Mouse (Mus musculus): ENCODE results near the gene Zfp324. TPM values are rescaled to one million over a fixed set of nuclear protein-coding genes. Genes with fewer than 3 reads are reported as not detected.

The Zfp324 gene
- polyA plus RNA-seq, 1 experiment from 2014 or later = 2.7 TPM

DNA sequence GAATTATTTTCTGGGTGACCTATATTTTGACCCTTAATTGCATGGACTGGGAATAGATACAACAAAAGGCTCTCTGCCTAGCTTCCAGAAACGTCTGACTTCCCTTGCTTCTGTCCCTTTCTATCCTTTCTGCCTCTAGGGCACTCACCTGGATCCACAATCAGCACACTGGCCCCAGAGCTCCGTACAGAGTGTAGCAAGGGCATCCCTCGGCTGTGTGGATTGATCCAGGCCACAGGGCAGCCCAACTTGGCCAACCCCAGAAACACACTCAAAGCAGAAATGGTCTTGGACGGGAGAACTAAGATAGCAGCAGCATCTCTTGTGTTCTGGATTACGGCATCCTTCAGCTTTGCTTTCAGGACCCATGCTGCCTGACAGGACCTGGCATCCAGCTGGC, 31.6 kb downstream of the Zfp324 start:
- ATAC-seq (ENCODE audit: insufficient read depth) = no peak
- H3K9ac ChIP-seq = 0 out of 2 replicates have a peak overlapping the region, but pooled peaks have one; percentile 18
- H3K4me1 ChIP-seq (replicated peaks) = no peaks in the 10 kb centered on the region
- H3K27ac ChIP-seq (replicated peaks) = no peak overlapping the region
- peak overlapping the region; percentile 41 for H3K4me2 ChIP-seq
- 48% methylated on average over 5 of the region's 5 CpGs for WGBS (ENCODE audit: insufficient replicate concordance)
- H3K4me3 ChIP-seq (replicated peaks) = no peak overlapping the region
- H3K36me3 ChIP-seq (replicated peaks) = no peaks in the 10 kb centered on the region
- no peaks in the 10 kb centered on the region for H3K9me3 ChIP-seq (replicated peaks)
- H3K27me3 ChIP-seq = no peaks in the 10 kb centered on the region; the same call in 1 of the 2 replicates

DNA sequence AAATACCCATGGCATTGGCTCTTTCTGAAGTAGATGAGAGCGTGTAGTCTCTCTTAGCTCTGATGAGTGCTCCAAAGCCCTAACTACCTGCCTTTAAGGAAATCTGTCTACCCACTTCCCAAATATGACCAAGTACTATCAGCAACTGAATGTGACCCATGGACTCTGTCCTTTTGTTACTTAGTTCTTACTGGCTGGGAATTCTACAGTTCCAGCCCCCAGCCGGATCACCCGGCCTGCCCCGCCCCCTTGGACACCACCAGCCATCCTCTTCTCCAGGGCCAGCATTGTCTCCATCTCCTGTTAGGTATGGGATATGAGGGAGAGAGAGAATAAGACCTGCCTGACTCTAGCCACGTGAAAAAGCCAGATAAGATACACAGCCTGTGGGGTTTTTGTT, 32.4 kb downstream of the Zfp324 start, which contains the start of gene Slc27a5:
Gene Slc27a5 (minus strand): TSS at position 140 of the 400 bp plus-strand sequence.
- H3K4me3 ChIP-seq (replicated peaks) = no peak within 1 kb of the TSS; the same call in 1 of the 2 replicates

DNA sequence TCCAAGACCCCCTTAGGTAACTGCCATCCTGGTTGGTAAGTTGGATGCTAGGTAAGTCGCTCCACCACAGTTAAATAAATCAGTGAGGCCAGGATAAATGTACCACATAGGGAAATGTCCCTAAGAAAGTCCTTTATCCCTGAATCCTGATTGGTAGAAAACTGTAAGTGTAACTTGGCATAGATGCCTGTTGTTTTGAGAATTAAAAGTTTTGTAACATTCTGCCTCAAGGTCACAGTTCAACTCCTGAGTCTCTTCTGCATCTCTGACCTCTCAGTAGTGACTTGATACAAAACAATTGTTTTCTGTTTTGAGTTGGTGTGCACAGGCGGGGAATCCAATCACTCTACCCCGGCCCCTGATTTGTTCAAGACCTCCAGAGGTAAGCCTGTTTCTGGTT, 33.2 kb downstream of the Zfp324 start, which contains the start of gene Trim28:
Gene Trim28 (plus strand): TSS at position 264 of the 400 bp plus-strand sequence.
- Histone ChIP-seq H3K4me1 (replicated peaks) (no peaks in the 10 kb centered on the region), H3K4me3 (replicated peaks) (no peak within 1 kb of the TSS; the same call in 1 of the 2 replicates), H3K27me3 (no peaks in the 10 kb centered on the region; the same call in 1 of the 2 replicates), H3K4me2 (0 out of 2 replicates have a peak within 1 kb of the TSS, but pooled peaks have one; percentile 41), H3K9ac (no peak within 1 kb of the TSS), H3K27ac (replicated peaks) (no peak within 1 kb of the TSS), H3K9me3 (replicated peaks) (no peaks in the 10 kb centered on the region), H3K36me3 (replicated peaks) (peaks cover 1% of the 10 kb centered on the region; the same call in 1 of the 2 replicates)
- ATAC-seq (ENCODE audit: insufficient read depth) = no peak
- 66% methylated on average over 3 of the region's 3 CpGs for WGBS (ENCODE audit: insufficient replicate concordance)

More for the DNA sequence above, 32.4 kb downstream of the Zfp324 start, which contains the start of gene Slc27a5:
- Histone ChIP-seq H3K36me3 (replicated peaks) (no peaks in the 10 kb centered on the region), H3K27me3 (no peaks in the 10 kb centered on the region; the same call in 1 of the 2 replicates), H3K4me1 (replicated peaks) (no peaks in the 10 kb centered on the region), H3K9me3 (replicated peaks) (no peaks in the 10 kb centered on the region), H3K4me2 (peak within 1 kb of the TSS; percentile 41), H3K9ac (0 out of 2 replicates have a peak within 1 kb of the TSS, but pooled peaks have one; percentile 18), H3K27ac (replicated peaks) (peak within 1 kb of the TSS; percentile 45)
- WGBS (ENCODE audit: insufficient replicate concordance) = 49% methylated on average over 5 of the region's 5 CpGs
- peak; percentile 53; the same call in 1 of the 2 replicates for ATAC-seq (ENCODE audit: insufficient read depth)

DNA sequence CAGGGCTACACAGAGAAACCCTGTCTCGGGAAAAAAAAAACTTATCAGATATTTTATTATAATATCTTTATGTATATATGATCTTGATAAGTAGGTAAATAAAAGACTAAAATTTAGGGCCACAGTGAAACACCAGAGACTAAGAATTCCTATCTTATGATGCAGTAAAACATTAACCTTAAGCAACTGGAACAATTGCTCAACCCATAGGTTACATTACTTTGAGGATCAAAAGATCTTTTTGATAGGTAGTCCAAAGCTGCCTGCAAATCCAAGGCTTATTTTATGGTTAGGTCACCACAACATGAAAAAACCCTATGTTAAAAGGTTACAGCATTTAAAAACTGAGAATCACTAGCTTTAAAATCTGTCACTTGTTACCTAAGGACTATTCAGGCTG, 35.9 kb downstream of the Zfp324 start:
- H3K4me1 ChIP-seq (replicated peaks) = no peaks in the 10 kb centered on the region
- no peak for ATAC-seq (ENCODE audit: insufficient read depth)
- H3K27ac ChIP-seq (replicated peaks) = no peak overlapping the region
- H3K4me2 ChIP-seq = no peak overlapping the region
- H3K27me3 ChIP-seq = no peaks in the 10 kb centered on the region; the same call in 1 of the 2 replicates
- WGBS (ENCODE audit: insufficient replicate concordance) = 31% methylated on average over 1 of the region's 1 CpGs
- H3K36me3 ChIP-seq (replicated peaks) = peaks cover 22% of the 10 kb centered on the region
- H3K9ac ChIP-seq = no peak overlapping the region
- no peak overlapping the region for H3K4me3 ChIP-seq (replicated peaks)
- no peaks in the 10 kb centered on the region for H3K9me3 ChIP-seq (replicated peaks)

GRCm38 (mm10) chr7:13003380-13003779, 37.7 kb downstream of the Zfp324 start:
- Histone ChIP-seq H3K9me3 (replicated peaks) (no peaks in the 10 kb centered on the region), H3K4me3 (replicated peaks) (no peak overlapping the region), H3K4me2 (no peak overlapping the region), H3K4me1 (replicated peaks) (peaks cover 4% of the 10 kb centered on the region), H3K9ac (no peak overlapping the region), H3K27ac (replicated peaks) (no peak overlapping the region), H3K36me3 (replicated peaks) (peaks cover 40% of the 10 kb centered on the region), H3K27me3 (no peaks in the 10 kb centered on the region)
- no peak for ATAC-seq (ENCODE audit: insufficient read depth)
- 69% methylated on average over 5 of the region's 5 CpGs for WGBS (ENCODE audit: insufficient replicate concordance)

DNA sequence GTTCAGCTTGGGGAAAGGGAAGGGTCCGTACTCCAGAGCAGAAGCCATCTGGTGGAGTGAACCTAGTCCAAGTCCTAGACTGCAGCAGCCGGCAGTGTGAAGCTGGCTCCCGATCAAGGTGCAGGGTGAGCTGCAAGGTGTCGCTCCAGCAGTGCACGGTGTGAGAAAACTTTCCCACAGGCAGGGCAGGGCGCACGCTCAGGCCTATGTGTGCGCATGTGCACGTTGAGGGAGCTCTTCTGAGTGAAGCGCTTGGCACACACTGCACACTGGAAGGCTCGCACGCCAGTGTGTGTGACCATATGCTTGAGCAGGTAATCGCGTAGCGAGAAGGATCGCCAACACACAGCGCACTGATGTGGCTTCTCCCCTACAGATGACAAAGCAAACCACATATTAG, 40.4 kb downstream of the Zfp324 start:
- H3K36me3 ChIP-seq (replicated peaks) = peaks cover 41% of the 10 kb centered on the region
- H3K27ac ChIP-seq (replicated peaks) = no peak overlapping the region
- H3K4me3 ChIP-seq (replicated peaks) = no peak overlapping the region
- H3K27me3 ChIP-seq = no peaks in the 10 kb centered on the region
- H3K4me2 ChIP-seq = no peak overlapping the region
- H3K9me3 ChIP-seq (replicated peaks) = no peaks in the 10 kb centered on the region
- peaks cover 24% of the 10 kb centered on the region for H3K4me1 ChIP-seq (replicated peaks)
- no peak overlapping the region for H3K9ac ChIP-seq
- ATAC-seq (ENCODE audit: insufficient read depth) = no peak
- 90% methylated on average over 17 of the region's 17 CpGs for WGBS (ENCODE audit: insufficient replicate concordance)

DNA sequence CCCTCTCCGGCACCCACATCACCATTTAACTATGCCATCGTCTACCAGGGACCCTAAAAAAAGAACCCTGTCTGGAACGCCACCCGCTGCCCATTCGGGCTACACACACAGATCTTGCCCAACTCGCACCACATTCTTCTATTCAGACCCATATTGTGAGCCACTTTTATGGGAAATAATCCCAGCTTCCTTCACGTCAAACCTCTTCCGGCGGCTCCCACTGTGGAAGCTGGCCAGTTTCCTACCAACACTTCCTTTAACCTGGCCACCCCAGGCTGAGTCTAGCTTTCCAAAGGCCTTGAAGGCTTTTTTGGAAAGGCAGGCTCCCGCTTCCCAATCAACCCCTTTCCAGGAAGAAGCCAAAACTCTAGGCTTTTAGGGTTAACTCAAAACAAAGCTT, 40.9 kb downstream of the Zfp324 start:
- 85% methylated on average over 10 of the region's 10 CpGs for WGBS (ENCODE audit: insufficient replicate concordance)
- H3K4me2 ChIP-seq = no peak overlapping the region

GRCm38 (mm10) chr7:13007341-13008092, 41.9 kb downstream of the Zfp324 start:
- no peak overlapping the region for H3K4me3 ChIP-seq (replicated peaks)
- H3K9me3 ChIP-seq (replicated peaks) = no peaks in the 10 kb centered on the region
- no peak overlapping the region for H3K4me2 ChIP-seq
- H3K27ac ChIP-seq (replicated peaks) = no peak overlapping the region
- ATAC-seq (ENCODE audit: insufficient read depth) = no peak
- H3K9ac ChIP-seq = no peak overlapping the region
- H3K27me3 ChIP-seq = no peaks in the 10 kb centered on the region
- WGBS (ENCODE audit: insufficient replicate concordance) = 83% methylated on average over 57 of the region's 57 CpGs
- peaks cover 24% of the 10 kb centered on the region for H3K4me1 ChIP-seq (replicated peaks)
- H3K36me3 ChIP-seq (replicated peaks) = peaks cover 41% of the 10 kb centered on the region

More for the DNA sequence above, 40.9 kb downstream of the Zfp324 start:
- H3K36me3 ChIP-seq (replicated peaks) = peaks cover 41% of the 10 kb centered on the region
- H3K9ac ChIP-seq = no peak overlapping the region
- H3K4me1 ChIP-seq (replicated peaks) = peaks cover 24% of the 10 kb centered on the region
- H3K27ac ChIP-seq (replicated peaks) = no peak overlapping the region
- H3K27me3 ChIP-seq = no peaks in the 10 kb centered on the region
- H3K9me3 ChIP-seq (replicated peaks) = no peaks in the 10 kb centered on the region
- no peak for ATAC-seq (ENCODE audit: insufficient read depth)
- no peak overlapping the region for H3K4me3 ChIP-seq (replicated peaks)

GRCm38 (mm10) chr7:13009143-13010004, 43.7 kb downstream of the Zfp324 start:
- H3K27ac ChIP-seq (replicated peaks) = peak overlapping the region; percentile 96
- peak; percentile 87 for ATAC-seq (ENCODE audit: insufficient read depth)
- peaks cover 34% of the 10 kb centered on the region for H3K4me1 ChIP-seq (replicated peaks)
- no peaks in the 10 kb centered on the region for H3K9me3 ChIP-seq (replicated peaks)
- peaks cover 37% of the 10 kb centered on the region for H3K36me3 ChIP-seq (replicated peaks)
- peak overlapping the region; percentile 85 for H3K9ac ChIP-seq
- H3K27me3 ChIP-seq = no peaks in the 10 kb centered on the region
- peak overlapping the region; percentile 92 for H3K4me2 ChIP-seq
- peak overlapping the region; percentile 75 for H3K4me3 ChIP-seq (replicated peaks)
- under 1% methylated on average over 42 of the region's 42 CpGs for WGBS (ENCODE audit: insufficient replicate concordance)

DNA sequence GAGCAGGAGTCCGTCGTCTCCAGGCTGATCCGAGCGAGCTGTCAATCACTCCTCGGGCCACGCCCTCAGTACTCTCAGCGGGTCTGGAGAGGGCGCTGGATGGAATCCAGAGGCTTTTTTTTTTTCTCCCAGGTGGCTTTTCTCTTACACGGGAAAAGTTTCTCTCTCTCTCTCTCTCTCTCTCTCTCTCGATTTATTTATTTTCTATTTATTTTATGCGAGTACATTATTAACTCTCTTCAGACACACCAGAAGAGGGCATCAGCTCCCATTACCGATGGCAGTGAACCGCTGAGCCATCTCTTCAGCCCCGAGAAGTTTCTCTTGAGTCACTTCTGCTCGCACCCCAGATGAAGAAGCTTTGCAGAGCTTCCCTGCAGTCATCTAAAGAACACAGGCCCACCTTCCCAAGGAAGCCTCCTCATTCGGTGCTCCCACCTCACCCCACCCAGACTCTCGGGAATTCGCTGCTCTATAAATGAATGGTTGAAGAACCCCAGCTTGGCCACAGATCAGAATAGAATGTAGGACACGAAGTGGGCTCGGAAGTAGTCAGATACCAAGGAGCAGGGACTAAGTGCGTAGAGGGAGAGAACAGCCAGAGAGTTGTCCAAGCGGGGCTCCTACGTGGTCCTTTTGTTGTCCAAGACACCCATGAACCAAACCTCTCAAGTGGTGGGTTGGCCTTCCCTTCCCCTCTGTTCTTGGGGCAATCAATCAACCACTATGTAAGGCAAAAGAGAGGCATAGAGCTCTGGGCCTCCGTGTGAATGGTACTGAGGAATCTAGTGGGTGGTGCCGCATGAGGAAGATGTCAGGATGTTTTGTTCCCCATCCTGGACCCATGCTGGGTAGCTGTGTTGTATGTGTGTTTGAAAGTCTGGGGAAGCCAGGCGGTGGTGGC, 44.6 kb downstream of the Zfp324 start, which contains the start of gene Zbtb45:
Gene Zbtb45 (minus strand): TSS at position 30 of the 904 bp plus-strand sequence.
- Histone ChIP-seq H3K36me3 (replicated peaks) (peaks cover 31% of the 10 kb centered on the region), H3K9me3 (replicated peaks) (no peaks in the 10 kb centered on the region), H3K9ac (peak within 1 kb of the TSS; percentile 85), H3K27ac (replicated peaks) (peak within 1 kb of the TSS; percentile 96), H3K4me2 (peak within 1 kb of the TSS; percentile 92), H3K27me3 (no peaks in the 10 kb centered on the region), H3K4me3 (replicated peaks) (peak within 1 kb of the TSS; percentile 75), H3K4me1 (replicated peaks) (peaks cover 36% of the 10 kb centered on the region)
- WGBS (ENCODE audit: insufficient replicate concordance) = 15% methylated on average over 26 of the region's 26 CpGs
- peak; percentile 88 for ATAC-seq (ENCODE audit: insufficient read depth)

All from liver, embryonic 15.5 days (tissue).